Mouse (Mus musculus) CD8-positive naive resting alpha-beta T cell, adult 57 days (primary cell): ENCODE data around the gene Krtap15. TPM values are rescaled to one million over a fixed set of nuclear protein-coding genes. Genes with fewer than 3 reads are reported as not detected.

Source experiments
- total RNA-seq: library from RNA; stranded (reverse); gene quantifications from one replicate; pipeline ENCODE4 v1.2.4, GENCODE M21; 2023

Gene Krtap15
- total RNA-seq, result not detected

GRCm38 (mm10) chr16:88820066-88820465, at the start of gene Krtap15:
Gene Krtap15, plus strand, starts transcription at chr16:88820215.

GRCm38 (mm10) chr16:88774106-88774505, 45.9 kb upstream of the Krtap15 start, which contains the start of gene 2310057N15Rik:
Gene 2310057N15Rik, minus strand, starts transcription at chr16:88774206.

GRCm38 (mm10) chr16:88777596-88777995, 42.4 kb upstream of the Krtap15 start, which contains the start of gene Gm5965:
Gene Gm5965, plus strand, starts transcription at chr16:88777896.

GRCm38 (mm10) chr16:88811827-88812226, 8.2 kb upstream of the Krtap15 start, which contains the start of gene Gm20741:
Gene Gm20741, minus strand, starts transcription at chr16:88812220.

GRCm38 (mm10) chr16:88826095-88826652, 6.2 kb downstream of the Krtap15 start, which contains the start of gene Krtap14:
Gene Krtap14, minus strand, starts transcription at chr16:88826145.

GRCm38 (mm10) chr16:88869311-88869710, 49.3 kb downstream of the Krtap15 start, which contains the start of gene Krtap19-1:
Gene Krtap19-1, minus strand, starts transcription at chr16:88869411.

GRCm38 (mm10) chr16:88874169-88874568, 54.2 kb downstream of the Krtap15 start, which contains the start of gene Krtap19-2:
Gene Krtap19-2, minus strand, starts transcription at chr16:88874269.

GRCm38 (mm10) chr16:88877938-88878337, 57.9 kb downstream of the Krtap15 start, which contains the start of gene Krtap19-3:
Gene Krtap19-3, minus strand, starts transcription at chr16:88878038.

Other genes starting within 250 kb of the Krtap15 start
- gene Krtap24-1, start 207.9 kb upstream of the Krtap15 start, total RNA-seq, result not detected
- not detected for gene 2310079G19Rik, start 192.5 kb upstream of the Krtap15 start, total RNA-seq
- gene Krtap26-1, start 172.4 kb upstream of the Krtap15 start, total RNA-seq, result not detected
- not detected for gene Krtap27-1, start 148.5 kb upstream of the Krtap15 start, total RNA-seq
- not detected for gene 2310061N02Rik, start 112.3 kb upstream of the Krtap15 start, total RNA-seq
- gene Krtap13-1, start 91.4 kb upstream of the Krtap15 start, total RNA-seq, result not detected
- not detected for gene Krtap13, start 68.6 kb upstream of the Krtap15 start, total RNA-seq
- not detected for gene 2310034C09Rik, start 61.4 kb upstream of the Krtap15 start, total RNA-seq
- not detected for gene 2310057N15Rik, start 46.0 kb upstream of the Krtap15 start, total RNA-seq
- gene Gm5965, start 42.3 kb upstream of the Krtap15 start, total RNA-seq, result not detected
- gene Gm20741, start 8.0 kb upstream of the Krtap15 start, total RNA-seq, result not detected
- not detected for gene Krtap14, start 5.9 kb downstream of the Krtap15 start, total RNA-seq
- gene Krtap19-1, start 49.2 kb downstream of the Krtap15 start, total RNA-seq, result not detected
- gene Krtap19-2, start 54.1 kb downstream of the Krtap15 start, total RNA-seq, result not detected
- not detected for gene Krtap19-3, start 57.8 kb downstream of the Krtap15 start, total RNA-seq
- gene Krtap19-4, start 64.9 kb downstream of the Krtap15 start, total RNA-seq, result not detected
- not detected for gene Krtap19-5, start 76.2 kb downstream of the Krtap15 start, total RNA-seq
- gene Krtap19-9b, start 112.0 kb downstream of the Krtap15 start, total RNA-seq, result not detected
- gene Krtap16-3, start 142.7 kb downstream of the Krtap15 start, total RNA-seq, result not detected
- gene Krtap22-2, start 190.5 kb downstream of the Krtap15 start, total RNA-seq, result not detected
- gene Gm10229, start 195.1 kb downstream of the Krtap15 start, total RNA-seq, result not detected
- gene Krtap6-1, start 211.5 kb downstream of the Krtap15 start, total RNA-seq, result not detected
- not detected for gene Gm10228, start 221.3 kb downstream of the Krtap15 start, total RNA-seq
- gene Krtap6-5, start 227.7 kb downstream of the Krtap15 start, total RNA-seq, result not detected
- not detected for gene 1110025L11Rik, start 243.8 kb downstream of the Krtap15 start, total RNA-seq